Mouse (Mus musculus): ENCODE results near the gene Srl.
"Not testable (repeated sequence)": the region's sequence is repeated elsewhere in the genome, so short reads cannot be mapped to it uniquely, and the experiment has no call there.

Gene Srl

GRCm38 (mm10) chr16:4541501-4542198 is at the start of gene Srl:
Gene Srl, minus strand, starts transcription at chr16:4541816.
- in situ Hi-C loops (cut with MboI, MseI), result no loop called here

GRCm38 (mm10) chr16:4590236-4590635 is 48.6 kb upstream of the Srl start:
- in situ Hi-C loops (cut with MboI, MseI), result no loop called here

GRCm38 (mm10) chr16:4587516-4588210 is 46.0 kb upstream of the Srl start:
- in situ Hi-C loops (cut with MboI, MseI), result no loop called here

GRCm38 (mm10) chr16:4586531-4587123 is 45.0 kb upstream of the Srl start:
- in situ Hi-C loops (cut with MboI, MseI), result no loop called here

GRCm38 (mm10) chr16:4585642-4586530 is 44.3 kb upstream of the Srl start:
- in situ Hi-C loops (cut with MboI, MseI), result no loop called here

- in situ Hi-C loops (cut with MboI, MseI), result no loop called here
Observed at GRCm38 (mm10) chr16:4584438-4584837, 42.8 kb upstream of the Srl start.

GRCm38 (mm10) chr16:4583807-4584206 is 42.2 kb upstream of the Srl start:
- in situ Hi-C loops (cut with MboI, MseI), result no loop called here

GRCm38 (mm10) chr16:4581179-4581578 is 39.6 kb upstream of the Srl start:
- in situ Hi-C loops (cut with MboI, MseI), result not testable (repeated sequence)

GRCm38 (mm10) chr16:4578630-4579029 is 37.0 kb upstream of the Srl start:
- in situ Hi-C loops (cut with MboI, MseI), result no loop called here

- in situ Hi-C loops (cut with MboI, MseI), result no loop called here
Observed at GRCm38 (mm10) chr16:4576873-4577272, 35.3 kb upstream of the Srl start.

- in situ Hi-C loops (cut with MboI, MseI), result no loop called here
Observed at GRCm38 (mm10) chr16:4576038-4576437, 34.4 kb upstream of the Srl start.

GRCm38 (mm10) chr16:4570737-4571136 is 29.1 kb upstream of the Srl start:
- in situ Hi-C loops (cut with MboI, MseI), result loop anchor here (5.0 kb wide), 1 partner anchor 42 kb away; no protein-coding TSS in a partner anchor

- in situ Hi-C loops (cut with MboI, MseI), result no loop called here
Observed at GRCm38 (mm10) chr16:4567912-4568311, 26.3 kb upstream of the Srl start.

- in situ Hi-C loops (cut with MboI, MseI), result no loop called here
Observed at GRCm38 (mm10) chr16:4560145-4560952, 18.7 kb upstream of the Srl start.

GRCm38 (mm10) chr16:4559715-4560144 is 18.1 kb upstream of the Srl start, which contains the start of gene Tfap4:
Gene Tfap4, minus strand, starts transcription at chr16:4559854.
- in situ Hi-C loops (cut with MboI, MseI), result no loop called here

GRCm38 (mm10) chr16:4558980-4559631 is 17.5 kb upstream of the Srl start:
- in situ Hi-C loops (cut with MboI, MseI), result no loop called here

- in situ Hi-C loops (cut with MboI, MseI), result no loop called here
Observed at GRCm38 (mm10) chr16:4558384-4558979, 16.9 kb upstream of the Srl start.

- in situ Hi-C loops (cut with MboI, MseI), result no loop called here
Observed at GRCm38 (mm10) chr16:4557949-4558348, 16.3 kb upstream of the Srl start.

GRCm38 (mm10) chr16:4557085-4557484 is 15.5 kb upstream of the Srl start:
- in situ Hi-C loops (cut with MboI, MseI), result no loop called here

GRCm38 (mm10) chr16:4555555-4555954 is 13.9 kb upstream of the Srl start:
- in situ Hi-C loops (cut with MboI, MseI), result no loop called here

Data from T-helper 1 cell (primary cell).